Mouse (Mus musculus) forebrain, embryonic 15.5 days (tissue): Measurements from ENCODE around the gene Snx5. TPM values are rescaled to one million over a fixed set of nuclear protein-coding genes. Genes with fewer than 3 reads are reported as not detected.
A peak's percentile ranks its signal among the peaks of the same experiment; 100 is the strongest.

ENCODE experiments used
- ATAC-seq: fragments of 200-750 bp; cut with Nextera tagmentation; replicated peaks from 2 replicates; pipeline ENCODE4 v1.8.0; 2017; ENCODE audit warnings: mild to moderate bottlenecking, moderate TSS enrichment, moderate library complexity
- H3K27ac ChIP-seq: fragments of 300-500 bp; sonication (generic); replicated peaks from 2 replicates; pipeline ENCODE4 v1.5.1; 2015; ENCODE audit warnings: mild to moderate bottlenecking, inconsistent platforms
- H3K27me3 ChIP-seq: fragments of 300-500 bp; sonication (generic); 2 replicates; pipeline ENCODE4 v1.6.1; 2015; ENCODE audit warnings: inconsistent platforms
- H3K36me3 ChIP-seq: fragments of 300-500 bp; sonication (generic); 2 replicates; pipeline ENCODE4 v1.6.1; 2015; ENCODE audit warnings: mild to moderate bottlenecking, inconsistent platforms
- H3K4me1 ChIP-seq: fragments of 300-500 bp; sonication (generic); 2 replicates; pipeline ENCODE4 v1.6.1; 2015; ENCODE audit warnings: inconsistent platforms
- H3K4me2 ChIP-seq: fragments of 300-500 bp; sonication (generic); replicated peaks from 2 replicates; pipeline ENCODE4 v1.6.1; 2015; ENCODE audit warnings: mild to moderate bottlenecking, inconsistent platforms
- H3K4me3 ChIP-seq: fragments of 300-500 bp; sonication (generic); 2 replicates; pipeline ENCODE4 v1.5.1; 2015; ENCODE audit warnings: mild to moderate bottlenecking, inconsistent platforms
- H3K9ac ChIP-seq: fragments of 300-500 bp; sonication (generic); replicated peaks from 2 replicates; pipeline ENCODE4 v1.6.1; 2015; ENCODE audit warnings: mild to moderate bottlenecking, inconsistent platforms
- H3K9me3 ChIP-seq: fragments of 300-500 bp; sonication (generic); 2 replicates; pipeline ENCODE4 v1.6.1; 2016; ENCODE audit warnings: inconsistent platforms
- WGBS: fragments of 180-500 bp; shearing (Covaris S2); methylation state at CpG from one replicate; pipeline ENCODE4 v1.1.7; 2015; ENCODE audit warnings: mixed read lengths; 5-methylcytosine and 5-hydroxymethylcytosine counted together
- polyA plus RNA-seq: library from polyadenylated mRNA; unstranded; fragments of >200 nt; fragmentation: Nextera tagmentation; extraction: Ambion mirVana; gene quantifications from 2 replicates; pipeline ENCODE4 v1.2.1, GENCODE M21; 2015

Gene Snx5
- polyA plus RNA-seq, result 58.8 and 62.4 TPM in 2 replicates

- under 1% methylated on average over 93 of the region's 93 CpGs for WGBS
- peak within 1 kb of the TSS; percentile 93 for H3K27ac ChIP-seq
- peak within 1 kb of the TSS; percentile 93 for H3K4me3 ChIP-seq
- H3K4me2 ChIP-seq, result peak within 1 kb of the TSS; percentile 74
- no peaks in the 10 kb centered on the region for H3K9me3 ChIP-seq
- H3K4me1 ChIP-seq, result peaks cover 41% of the 10 kb centered on the region
- H3K36me3 ChIP-seq, result no peaks in the 10 kb centered on the region
- no peaks in the 10 kb centered on the region for H3K27me3 ChIP-seq
- H3K9ac ChIP-seq, result peak within 1 kb of the TSS; percentile 91
- ATAC-seq, result peak; percentile 99
Measured at GRCm38 (mm10) chr2:144270507-144271420, at the start of gene Snx5, which contains the start of gene Mgme1. Snx5 (minus strand) TSS chr2:144270906. Mgme1 (plus strand) TSS chr2:144270663.

GRCm38 (mm10) chr2:144311372-144311771 lies 40.7 kb upstream of the Snx5 start:
- 89% methylated on average over 2 of the region's 2 CpGs for WGBS
- Histone ChIP-seq H3K36me3 (no peaks in the 10 kb centered on the region), H3K9me3 (no peaks in the 10 kb centered on the region), H3K4me3 (no peak overlapping the region), H3K27ac (no peak overlapping the region), H3K4me1 (no peaks in the 10 kb centered on the region), H3K4me2 (no peak overlapping the region), H3K9ac (no peak overlapping the region), H3K27me3 (no peaks in the 10 kb centered on the region)
- ATAC-seq, result no peak

GRCm38 (mm10) chr2:144310273-144310672 lies 39.6 kb upstream of the Snx5 start:
- ATAC-seq, result no peak

GRCm38 (mm10) chr2:144308561-144308960 lies 37.9 kb upstream of the Snx5 start:
- no peaks in the 10 kb centered on the region for H3K36me3 ChIP-seq
- 66% methylated on average over 8 of the region's 8 CpGs for WGBS
- no peak overlapping the region for H3K4me2 ChIP-seq
- no peaks in the 10 kb centered on the region for H3K9me3 ChIP-seq
- no peak overlapping the region for H3K4me3 ChIP-seq
- no peak overlapping the region for H3K27ac ChIP-seq
- no peaks in the 10 kb centered on the region for H3K27me3 ChIP-seq
- no peaks in the 10 kb centered on the region for H3K4me1 ChIP-seq
- H3K9ac ChIP-seq, result no peak overlapping the region
- ATAC-seq, result no peak

More at GRCm38 (mm10) chr2:144310273-144310672, 39.6 kb upstream of the Snx5 start:
- H3K9me3 ChIP-seq, result no peaks in the 10 kb centered on the region
- no peaks in the 10 kb centered on the region for H3K27me3 ChIP-seq
- H3K4me2 ChIP-seq, result no peak overlapping the region
- no peak overlapping the region for H3K9ac ChIP-seq
- 27% methylated on average over 5 of the region's 5 CpGs for WGBS
- no peak overlapping the region for H3K4me3 ChIP-seq
- no peak overlapping the region for H3K27ac ChIP-seq
- H3K36me3 ChIP-seq, result no peaks in the 10 kb centered on the region
- no peaks in the 10 kb centered on the region for H3K4me1 ChIP-seq

GRCm38 (mm10) chr2:144305721-144306294 lies 35.1 kb upstream of the Snx5 start:
- Histone ChIP-seq H3K27me3 (no peaks in the 10 kb centered on the region), H3K9me3 (no peaks in the 10 kb centered on the region), H3K27ac (no peak overlapping the region), H3K36me3 (no peaks in the 10 kb centered on the region), H3K4me3 (no peak overlapping the region), H3K4me2 (no peak overlapping the region), H3K9ac (no peak overlapping the region), H3K4me1 (no peaks in the 10 kb centered on the region)
- WGBS, result 72% methylated on average over 18 of the region's 18 CpGs
- ATAC-seq, result no peak

- no peak overlapping the region for H3K4me2 ChIP-seq
- no peaks in the 10 kb centered on the region for H3K4me1 ChIP-seq
- H3K36me3 ChIP-seq, result no peaks in the 10 kb centered on the region
- H3K4me3 ChIP-seq, result no peak overlapping the region
- no peak overlapping the region for H3K9ac ChIP-seq
- H3K9me3 ChIP-seq, result no peaks in the 10 kb centered on the region
- 95% methylated on average over 11 of the region's 11 CpGs for WGBS
- no peak for ATAC-seq
- no peak overlapping the region for H3K27ac ChIP-seq
- no peaks in the 10 kb centered on the region for H3K27me3 ChIP-seq
Measured at GRCm38 (mm10) chr2:144301101-144301500, 30.4 kb upstream of the Snx5 start.

- H3K4me2 ChIP-seq, result no peak overlapping the region
- H3K4me1 ChIP-seq, result no peaks in the 10 kb centered on the region
- H3K27me3 ChIP-seq, result no peaks in the 10 kb centered on the region
- H3K9ac ChIP-seq, result no peak overlapping the region
- no peak overlapping the region for H3K4me3 ChIP-seq
- no peak for ATAC-seq
- H3K36me3 ChIP-seq, result no peaks in the 10 kb centered on the region
- H3K27ac ChIP-seq, result no peak overlapping the region
- H3K9me3 ChIP-seq, result no peaks in the 10 kb centered on the region
- 77% methylated on average over 9 of the region's 9 CpGs for WGBS
Measured at GRCm38 (mm10) chr2:144299749-144300669, 29.3 kb upstream of the Snx5 start.

- H3K36me3 ChIP-seq, result no peaks in the 10 kb centered on the region
- H3K27me3 ChIP-seq, result no peaks in the 10 kb centered on the region
- 47% methylated on average over 9 of the region's 9 CpGs for WGBS
- no peak for ATAC-seq
- H3K27ac ChIP-seq, result no peak overlapping the region
- no peaks in the 10 kb centered on the region for H3K4me1 ChIP-seq
- no peaks in the 10 kb centered on the region for H3K9me3 ChIP-seq
- H3K4me3 ChIP-seq, result no peak overlapping the region
- H3K4me2 ChIP-seq, result no peak overlapping the region
- no peak overlapping the region for H3K9ac ChIP-seq
Measured at GRCm38 (mm10) chr2:144295145-144295735, 24.5 kb upstream of the Snx5 start.

- no peak overlapping the region for H3K4me2 ChIP-seq
- no peaks in the 10 kb centered on the region for H3K9me3 ChIP-seq
- H3K4me1 ChIP-seq, result no peaks in the 10 kb centered on the region
- no peak overlapping the region for H3K9ac ChIP-seq
- no peaks in the 10 kb centered on the region for H3K27me3 ChIP-seq
- no peaks in the 10 kb centered on the region for H3K36me3 ChIP-seq
- no peak for ATAC-seq
- H3K4me3 ChIP-seq, result no peak overlapping the region
- WGBS, result 79% methylated on average over 11 of the region's 11 CpGs
- H3K27ac ChIP-seq, result no peak overlapping the region
Measured at GRCm38 (mm10) chr2:144291600-144292305, 21.0 kb upstream of the Snx5 start.

- H3K9me3 ChIP-seq, result no peaks in the 10 kb centered on the region
- WGBS, result 95% methylated on average over 7 of the region's 7 CpGs
- H3K27me3 ChIP-seq, result no peaks in the 10 kb centered on the region
- H3K27ac ChIP-seq, result no peak overlapping the region
- no peak for ATAC-seq
- no peaks in the 10 kb centered on the region for H3K36me3 ChIP-seq
- H3K4me2 ChIP-seq, result no peak overlapping the region
- no peak overlapping the region for H3K9ac ChIP-seq
- no peak overlapping the region for H3K4me3 ChIP-seq
- no peaks in the 10 kb centered on the region for H3K4me1 ChIP-seq
Measured at GRCm38 (mm10) chr2:144290321-144290720, 19.6 kb upstream of the Snx5 start.

GRCm38 (mm10) chr2:144281417-144281816 lies 10.7 kb upstream of the Snx5 start:
- Histone ChIP-seq H3K4me1 (no peaks in the 10 kb centered on the region), H3K4me3 (no peak overlapping the region), H3K27ac (no peak overlapping the region), H3K27me3 (no peaks in the 10 kb centered on the region), H3K36me3 (peaks cover 3% of the 10 kb centered on the region; the same call in 1 of the 2 replicates), H3K9me3 (no peaks in the 10 kb centered on the region), H3K4me2 (no peak overlapping the region), H3K9ac (no peak overlapping the region)
- no peak for ATAC-seq
- WGBS, result 73% methylated on average over 3 of the region's 3 CpGs
